Mouse (Mus musculus) embryonic facial prominence, embryonic 11.5 days (tissue): ENCODE data around the gene Fam151a. TPM values are rescaled to one million over a fixed set of nuclear protein-coding genes. Genes with fewer than 3 reads are reported as not detected.

Experiments used
- ATAC-seq: fragments of 200-750 bp; cut with Nextera tagmentation; replicated peaks from 2 replicates; pipeline ENCODE4 v1.8.0; 2017; ENCODE audit warnings: low read depth; ENCODE audit not compliant: insufficient number of reproducible peaks, low FRiP score, low TSS enrichment
- DNase-seq: peaks from one replicate; pipeline ENCODE4 v3.0.0-alpha.2; 2015; ENCODE audit warnings: low spot score
- H3K27ac ChIP-seq: fragments of 300-500 bp; sonication (generic); replicated peaks from 2 replicates; pipeline ENCODE4 v1.5.1; 2014; ENCODE audit warnings: mild to moderate bottlenecking, low read depth, low read length, control low read depth
- H3K27me3 ChIP-seq: fragments of 300-500 bp; sonication (generic); 2 replicates; pipeline ENCODE4 v1.6.1; 2014; ENCODE audit warnings: mild to moderate bottlenecking, low read length, moderate library complexity, mixed read lengths; ENCODE audit not compliant: control insufficient read depth, insufficient read depth
- H3K36me3 ChIP-seq: fragments of 300-500 bp; sonication (generic); replicated peaks from 2 replicates; pipeline ENCODE4 v1.6.1; 2014; ENCODE audit warnings: low read depth, mild to moderate bottlenecking, low read length, moderate library complexity, mixed read lengths; ENCODE audit not compliant: control insufficient read depth, insufficient read depth
- H3K4me1 ChIP-seq: fragments of 300-500 bp; sonication (generic); 2 replicates; pipeline ENCODE4 v1.6.1; 2014; ENCODE audit warnings: low read length, mixed read lengths; ENCODE audit not compliant: control insufficient read depth, insufficient read depth
- H3K4me2 ChIP-seq: fragments of 300-500 bp; sonication (generic); 2 replicates; pipeline ENCODE4 v1.6.1; 2014; ENCODE audit warnings: low read depth, mild to moderate bottlenecking, control low read depth, low read length, moderate library complexity
- H3K4me3 ChIP-seq: fragments of 300-500 bp; sonication (generic); 2 replicates; pipeline ENCODE4 v1.5.1; 2014; ENCODE audit warnings: low read depth, low read length, control low read depth
- H3K9ac ChIP-seq: fragments of 300-500 bp; sonication (generic); replicated peaks from 2 replicates; pipeline ENCODE4 v1.6.1; 2014; ENCODE audit warnings: mild to moderate bottlenecking, control low read depth, low read length
- H3K9me3 ChIP-seq: fragments of 300-500 bp; sonication (generic); replicated peaks from 2 replicates; pipeline ENCODE4 v1.6.1; 2016; ENCODE audit warnings: mild to moderate bottlenecking, low read length, inconsistent platforms, mixed read lengths; ENCODE audit not compliant: control insufficient read depth
- WGBS: fragments of 180-500 bp; shearing (Covaris S2); extraction: QIAGEN DNeasy Blood & Tissue Kit; methylation state at CpG from one replicate; pipeline ENCODE4 v1.1.7; 2014; 5-methylcytosine and 5-hydroxymethylcytosine counted together
- polyA plus RNA-seq: library from polyadenylated mRNA; unstranded; fragments of >200 nt; fragmentation: Nextera tagmentation; extraction: Ambion mirVana; gene quantifications from 2 replicates; pipeline ENCODE4 v1.2.1, GENCODE M21; 2014

Gene Fam151a
- polyA plus RNA-seq, 1 experiment from 2014 or later, result 0.15 TPM

DNA sequence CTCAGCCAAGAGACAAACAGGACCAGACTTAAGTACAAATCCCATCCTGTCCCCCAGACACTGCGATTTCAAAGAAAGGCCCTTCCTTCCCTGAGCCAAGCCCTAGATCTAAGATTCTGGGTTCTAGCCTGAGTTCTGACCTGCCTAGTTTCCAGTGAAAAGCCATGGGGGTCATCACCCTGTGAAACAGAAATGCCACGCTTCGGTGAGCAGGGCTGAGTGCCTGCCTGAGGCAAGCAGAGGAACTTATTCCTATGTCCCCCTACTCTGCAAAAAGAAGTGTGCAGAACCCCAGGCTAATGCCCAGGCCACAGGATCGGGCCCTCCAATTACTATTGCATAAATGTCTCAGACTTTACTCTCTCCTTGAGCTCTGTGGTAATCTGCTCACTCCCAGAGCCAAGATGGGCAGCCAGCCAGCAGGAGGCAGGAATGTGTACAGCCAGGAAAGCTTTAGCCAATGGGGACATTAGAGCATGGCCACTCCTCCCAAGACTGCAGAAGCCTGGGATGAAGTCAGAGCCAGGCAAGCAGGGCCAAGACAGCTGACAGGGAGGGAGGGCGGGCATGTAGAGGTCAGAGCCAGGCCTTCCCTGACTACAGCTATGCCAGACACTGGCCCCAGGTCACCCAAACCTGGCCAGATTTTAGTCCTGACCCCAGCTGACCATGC is 44.6 kb downstream of the Fam151a start:
- no peak overlapping the region for H3K4me3 ChIP-seq
- H3K27me3 ChIP-seq, result no peaks in the 10 kb centered on the region
- DNase-seq (peak; percentile 75), ATAC-seq (peak; percentile 41)
- H3K36me3 ChIP-seq, result no peaks in the 10 kb centered on the region
- no peak overlapping the region for H3K4me2 ChIP-seq
- WGBS, result 41% methylated on average over 5 of the region's 5 CpGs
- no peak overlapping the region for H3K27ac ChIP-seq
- H3K9ac ChIP-seq, result no peak overlapping the region
- no peaks in the 10 kb centered on the region for H3K9me3 ChIP-seq
- H3K4me1 ChIP-seq, result no peaks in the 10 kb centered on the region

DNA sequence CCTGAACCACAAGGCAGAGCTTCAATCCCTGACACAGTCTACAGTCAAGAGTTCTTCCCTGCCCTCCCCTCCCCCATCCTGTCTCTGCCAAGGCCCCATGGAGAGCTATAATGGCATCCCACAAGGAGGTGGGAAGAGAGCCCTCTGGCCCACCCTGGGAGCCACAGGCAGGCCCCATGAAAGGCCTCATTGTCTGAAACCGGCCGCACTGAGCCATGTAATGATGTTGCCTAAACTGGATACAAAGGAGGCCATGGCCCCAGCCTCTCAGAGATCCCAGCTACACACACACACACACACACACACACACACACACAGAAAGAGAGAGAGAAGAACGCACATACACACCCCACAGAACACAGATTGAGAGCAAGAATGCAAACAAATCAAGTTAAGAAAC is 46.4 kb downstream of the Fam151a start:
- peak; percentile 58 for DNase-seq
- H3K9ac ChIP-seq, result no peak overlapping the region
- no peak overlapping the region for H3K4me2 ChIP-seq
- no peak overlapping the region for H3K27ac ChIP-seq
- ATAC-seq, result peak; percentile 64
- no peaks in the 10 kb centered on the region for H3K36me3 ChIP-seq
- H3K9me3 ChIP-seq, result no peaks in the 10 kb centered on the region
- H3K4me3 ChIP-seq, result no peak overlapping the region
- no peaks in the 10 kb centered on the region for H3K27me3 ChIP-seq
- H3K4me1 ChIP-seq, result no peaks in the 10 kb centered on the region
- WGBS, result 19% methylated on average over 3 of the region's 3 CpGs

DNA sequence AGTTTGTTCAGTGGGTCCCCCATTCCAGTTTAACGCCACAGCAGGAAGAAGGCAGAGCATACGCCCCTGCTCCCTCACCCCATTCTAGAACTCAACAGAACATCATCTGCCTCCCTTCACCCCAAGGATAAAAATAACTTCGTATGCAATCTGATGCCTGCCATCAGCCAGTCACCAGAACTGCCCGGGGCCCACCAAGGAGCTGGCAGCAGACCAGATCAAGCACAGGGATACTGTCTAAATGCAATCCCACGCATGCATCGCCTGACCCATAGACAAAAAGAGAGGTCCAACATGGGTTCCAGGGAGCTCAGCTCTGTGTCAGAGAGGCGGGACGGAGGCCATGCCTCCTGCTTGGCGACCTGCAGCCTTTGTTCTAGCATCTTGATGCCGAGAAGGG is 49.4 kb downstream of the Fam151a start:
- no peak for ATAC-seq

DNA sequence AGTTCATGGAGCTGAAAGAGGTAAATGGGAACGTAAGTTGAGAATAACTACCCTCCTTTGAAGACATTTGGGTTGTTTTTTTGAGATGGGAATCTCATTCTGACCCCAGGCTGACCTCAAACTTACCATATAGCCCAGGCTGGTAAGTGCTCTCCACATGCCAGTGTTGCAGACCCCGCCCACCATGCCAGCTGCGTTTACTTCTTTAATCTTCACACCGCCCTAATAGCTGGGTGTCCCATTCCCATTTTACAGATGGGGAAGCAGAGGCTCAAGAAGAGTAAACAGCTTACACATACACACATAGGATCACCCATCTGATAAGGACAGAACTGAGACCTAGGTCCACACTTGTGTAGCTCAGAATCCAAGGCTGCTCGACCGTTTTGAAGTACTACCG is 51.1 kb downstream of the Fam151a start:
- Histone ChIP-seq H3K27me3 (no peaks in the 10 kb centered on the region), H3K36me3 (no peaks in the 10 kb centered on the region), H3K4me2 (no peak overlapping the region), H3K4me1 (peaks cover 6% of the 10 kb centered on the region), H3K4me3 (no peak overlapping the region), H3K9ac (no peak overlapping the region), H3K9me3 (no peaks in the 10 kb centered on the region), H3K27ac (no peak overlapping the region)
- ATAC-seq, result no peak
- DNase-seq, result no peak
- WGBS, result 93% methylated on average over 7 of the region's 7 CpGs

More for the DNA sequence above, 49.4 kb downstream of the Fam151a start:
- no peak overlapping the region for H3K4me3 ChIP-seq
- H3K9me3 ChIP-seq, result no peaks in the 10 kb centered on the region
- H3K9ac ChIP-seq, result no peak overlapping the region
- H3K4me1 ChIP-seq, result peaks cover 6% of the 10 kb centered on the region
- no peaks in the 10 kb centered on the region for H3K36me3 ChIP-seq
- no peak overlapping the region for H3K4me2 ChIP-seq
- DNase-seq, result no peak
- 0 out of 2 replicates have a peak overlapping the region, but pooled peaks have one; percentile 29 for H3K27ac ChIP-seq
- 64% methylated on average over 10 of the region's 10 CpGs for WGBS
- H3K27me3 ChIP-seq, result no peaks in the 10 kb centered on the region

DNA sequence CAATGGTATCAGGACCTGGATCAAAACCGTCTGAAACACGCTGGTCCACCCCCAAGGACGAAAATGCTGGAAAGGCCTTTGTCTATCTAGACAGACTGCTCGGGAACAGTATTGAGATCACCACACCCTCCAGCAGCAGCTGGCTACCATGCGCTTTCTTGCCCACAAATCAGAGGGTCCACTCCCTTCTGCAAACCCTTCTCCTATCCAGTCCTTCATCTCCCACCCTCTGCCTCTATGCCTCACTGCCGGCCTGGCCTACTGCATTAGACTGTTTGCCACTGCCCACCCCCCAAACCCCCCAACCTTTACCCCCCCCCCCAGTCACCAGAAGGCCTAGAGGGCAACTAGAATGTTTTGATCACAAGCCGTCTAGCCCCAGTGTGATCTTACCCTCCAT is 51.7 kb downstream of the Fam151a start:
- WGBS, result 58% methylated on average over 7 of the region's 7 CpGs
- Histone ChIP-seq H3K9ac (no peak overlapping the region), H3K36me3 (no peaks in the 10 kb centered on the region), H3K4me3 (no peak overlapping the region), H3K4me1 (peaks cover 6% of the 10 kb centered on the region), H3K27ac (peak overlapping the region; percentile 74), H3K27me3 (no peaks in the 10 kb centered on the region), H3K9me3 (no peaks in the 10 kb centered on the region), H3K4me2 (no peak overlapping the region)
- ATAC-seq (peak; percentile 29; the same call in 1 of the 2 replicates), DNase-seq (no peak)

DNA sequence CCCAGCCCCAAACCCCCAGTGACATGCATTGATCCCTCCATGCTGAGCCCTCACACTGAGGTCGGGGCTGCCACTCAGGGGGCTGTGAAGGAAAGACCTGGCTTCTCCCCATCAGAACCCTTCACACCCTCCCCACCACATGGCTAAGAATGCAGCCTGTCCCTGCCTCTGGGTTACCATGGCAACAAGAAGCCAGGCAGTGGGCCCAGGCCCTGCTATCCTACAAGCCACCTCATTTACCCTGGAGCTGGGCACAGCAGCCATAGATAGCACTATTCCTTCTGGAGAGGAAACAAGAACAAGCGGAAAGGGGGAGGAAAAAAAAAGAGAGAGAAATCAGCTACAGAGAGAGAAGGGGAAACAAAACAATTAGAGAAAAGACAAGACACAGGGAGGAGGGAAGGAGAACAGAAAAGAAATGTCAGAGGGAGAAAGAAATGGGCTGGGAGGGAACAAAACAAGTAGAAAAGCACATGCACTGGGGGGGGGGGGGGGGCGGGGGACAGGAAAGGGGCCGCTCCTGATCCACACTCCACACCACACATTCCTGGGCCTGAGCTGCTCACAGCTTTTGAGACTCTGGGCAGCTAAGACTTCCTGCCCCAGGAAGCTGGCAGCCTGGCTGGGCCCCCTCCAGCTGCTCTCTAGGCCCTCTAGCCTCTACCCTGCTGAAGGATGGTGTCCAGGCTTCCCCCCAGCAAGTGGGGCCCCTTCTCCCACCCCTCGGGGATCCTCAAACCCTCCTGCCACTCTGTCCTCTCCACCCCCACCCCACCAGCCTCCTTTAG is 52.3 kb downstream of the Fam151a start:
- WGBS, result 15% methylated on average over 4 of the region's 5 CpGs
- Histone ChIP-seq H3K27me3 (no peaks in the 10 kb centered on the region), H3K4me2 (no peak overlapping the region), H3K9me3 (no peaks in the 10 kb centered on the region), H3K4me3 (no peak overlapping the region), H3K36me3 (no peaks in the 10 kb centered on the region), H3K27ac (peak overlapping the region; percentile 74), H3K4me1 (peaks cover 6% of the 10 kb centered on the region), H3K9ac (peak overlapping the region; percentile 39; the same call in 1 of the 2 replicates)
- peak; percentile 80 for DNase-seq
- ATAC-seq, result peak; percentile 82

DNA sequence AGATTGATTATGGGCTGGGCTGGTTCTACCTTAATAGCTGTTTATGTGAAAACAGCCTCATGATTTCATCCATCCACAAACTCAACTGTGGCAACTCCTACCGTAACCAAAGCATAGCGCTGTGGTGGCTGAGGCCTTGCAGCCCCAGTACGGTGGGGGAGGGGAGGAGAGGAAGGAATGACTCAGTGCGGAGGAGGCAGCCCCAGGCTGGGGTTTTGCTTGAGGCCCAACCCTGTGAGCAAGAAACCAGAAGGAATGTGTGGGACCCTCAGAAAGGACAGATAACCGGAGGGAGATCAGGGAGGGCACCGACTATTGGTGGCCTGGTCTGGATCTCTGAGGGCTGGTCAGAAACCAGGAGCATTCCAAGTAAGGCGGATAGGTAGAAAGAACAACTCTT is 54.1 kb downstream of the Fam151a start:
- Histone ChIP-seq H3K36me3 (no peaks in the 10 kb centered on the region), H3K4me3 (no peak overlapping the region), H3K9me3 (no peaks in the 10 kb centered on the region), H3K27ac (no peak overlapping the region), H3K9ac (no peak overlapping the region), H3K27me3 (no peaks in the 10 kb centered on the region), H3K4me1 (peaks cover 6% of the 10 kb centered on the region), H3K4me2 (no peak overlapping the region)
- DNase-seq (peak; percentile 62), ATAC-seq (no peak)
- WGBS, result 54% methylated on average over 7 of the region's 7 CpGs

DNA sequence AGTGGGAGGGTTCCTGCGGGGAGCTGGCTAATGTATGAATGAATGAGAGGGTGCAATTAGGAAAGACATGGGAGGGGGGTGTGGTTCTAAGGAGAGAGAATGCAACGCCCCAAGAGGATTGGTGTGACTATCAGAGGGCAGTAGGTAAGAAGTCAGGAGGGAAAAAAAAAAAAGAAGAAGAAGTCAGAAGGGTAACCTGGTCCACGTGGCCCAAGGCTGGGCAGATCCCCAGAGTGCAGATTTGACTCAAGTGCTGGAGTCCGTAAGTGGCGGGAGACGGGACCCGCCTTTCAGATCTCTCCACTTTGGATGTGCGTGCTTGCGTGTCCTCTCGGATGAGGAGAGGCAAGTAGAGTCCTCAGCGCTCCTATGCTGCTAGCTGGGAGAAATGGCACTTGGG is 54.9 kb downstream of the Fam151a start:
- 84% methylated on average over 11 of the region's 11 CpGs for WGBS
- no peak for ATAC-seq
- Histone ChIP-seq H3K4me1 (peaks cover 6% of the 10 kb centered on the region), H3K27me3 (no peaks in the 10 kb centered on the region), H3K9ac (no peak overlapping the region), H3K27ac (no peak overlapping the region), H3K36me3 (no peaks in the 10 kb centered on the region), H3K9me3 (no peaks in the 10 kb centered on the region), H3K4me3 (no peak overlapping the region), H3K4me2 (no peak overlapping the region)
- DNase-seq, result no peak
